Mouse (Mus musculus) layer of hippocampus, adult 6 months (tissue): ENCODE data around the gene 4930402F06Rik. TPM values are rescaled to one million over a fixed set of nuclear protein-coding genes. Genes with fewer than 3 reads are reported as not detected.

Source experiments
- long read RNA-seq, 2 experiments: library from polyadenylated mRNA; unstranded; transcript quantifications; one replicate each; pipeline ENCODE4 v2.0.0; 2019 to 2020
- polyA plus RNA-seq: library from polyadenylated mRNA; unstranded; fragments of <200 nt; fragmentation: Nextera tagmentation; gene quantifications from 2 replicates; pipeline ENCODE4 v1.2.3, GENCODE M21; 2021

The 4930402F06Rik gene
- polyA plus RNA-seq: not detected in 2 replicates
- long read RNA-seq, experiment 1: 0 reads
- long read RNA-seq, experiment 2: 0 reads

GRCm38 (mm10) chr2:35397096-35397495 is at the start of gene 4930402F06Rik:
4930402F06Rik (minus strand) TSS chr2:35397175.

GRCm38 (mm10) chr2:35367629-35368028 is 29.3 kb downstream of the 4930402F06Rik start, which contains the start of gene 4930568D16Rik:
4930568D16Rik (minus strand) TSS chr2:35367729.

GRCm38 (mm10) chr2:35336388-35337280 is 60.3 kb downstream of the 4930402F06Rik start, which contains the start of gene Stom:
Stom (minus strand) TSS chr2:35336976.

Other genes starting within 250 kb of the 4930402F06Rik start
- gene Rab14, start 196.1 kb downstream of the 4930402F06Rik start, polyA plus RNA-seq: 425 and 487 TPM in 2 replicates
- gene Gsn, start 140.8 kb downstream of the 4930402F06Rik start, polyA plus RNA-seq: 88.5 and 93.5 TPM in 2 replicates
- gene Stom, start 60.2 kb downstream of the 4930402F06Rik start, polyA plus RNA-seq: 4.8 and 7.1 TPM in 2 replicates
- not detected in 2 replicates for gene 4930568D16Rik, start 29.4 kb downstream of the 4930402F06Rik start, polyA plus RNA-seq
- gene Ggta1, start 66.1 kb upstream of the 4930402F06Rik start, polyA plus RNA-seq: 1.6 and 2.4 TPM in 2 replicates
- 10.0 and 10.3 TPM in 2 replicates for gene Dab2ip, start 161.1 kb upstream of the 4930402F06Rik start, polyA plus RNA-seq